8 mouse cellular contexts compared by ENCODE assay signal in the genomic region with DNA sequence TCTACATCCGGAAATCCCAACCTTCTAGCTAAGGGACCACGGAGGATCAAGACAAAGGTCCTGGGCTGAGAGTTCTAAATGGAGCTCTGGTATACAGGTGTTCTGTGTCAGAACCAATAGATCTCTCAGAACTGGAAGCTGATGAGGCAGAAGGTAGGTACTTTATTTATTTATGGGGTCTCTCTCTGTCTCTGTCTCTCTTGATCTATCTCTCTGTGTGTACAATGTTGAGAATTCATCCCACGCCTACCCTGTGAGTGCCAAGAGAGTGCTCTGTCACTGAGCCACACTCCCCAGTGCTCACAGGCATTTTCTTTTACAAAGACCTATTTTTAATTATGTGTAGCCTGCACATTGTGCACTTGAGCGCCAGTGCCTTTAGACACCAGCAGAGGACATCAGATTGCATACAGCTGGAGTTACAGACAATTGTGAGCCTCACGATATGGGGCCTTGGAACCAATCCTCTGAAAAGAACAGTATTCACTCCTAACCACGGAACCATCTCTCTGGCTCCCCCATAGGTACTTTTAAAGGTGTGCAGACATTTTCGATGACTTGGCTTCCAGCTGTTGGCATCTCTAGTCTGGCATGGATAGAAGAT. TPM values are rescaled to one million over a fixed set of nuclear protein-coding genes. Genes with fewer than 3 reads are reported as not detected.
DNase-seq lines count a peak whose midpoint lies in the region; ATAC-seq and TF ChIP-seq lines count a peak whose summit lies in the region.

A gene (minus strand): TSS at position 51 of the 604 bp plus-strand sequence.

- no peak within 1 kb of the TSS for H3K27ac ChIP-seq in thymus, adult 2 months (ENCODE audit: control insufficient read depth, insufficient read depth, low read length)
- H3K27ac ChIP-seq in limb, embryonic 13.5 days, result no peak within 1 kb of the TSS
- H3K27ac ChIP-seq in stomach, embryonic 14.5 days (ENCODE audit: low read length), result no peak within 1 kb of the TSS

- no peak within 1 kb of the TSS for H3K9ac ChIP-seq in limb, embryonic 13.5 days
- H3K9ac ChIP-seq in stomach, embryonic 14.5 days (replicated peaks; ENCODE audit: low read depth, low read length), result no peak within 1 kb of the TSS

- no peaks in the 10 kb centered on the region for H3K36me3 ChIP-seq in thymus, adult 2 months (ENCODE audit: control insufficient read depth, insufficient read depth, low read length)
- H3K36me3 ChIP-seq in erythroblast, embryonic 14.5 days (ENCODE audit: control insufficient read depth), result peaks cover 2% of the 10 kb centered on the region; the same call in 1 of the 2 replicates
- no peaks in the 10 kb centered on the region for H3K36me3 ChIP-seq in limb, embryonic 13.5 days
- H3K36me3 ChIP-seq in stomach, embryonic 14.5 days (ENCODE audit: control insufficient read depth, insufficient read depth, low read length), result no peaks in the 10 kb centered on the region

- TF ChIP-seq CTCF in thymus, adult 2 months (IDR thresholded peaks at IDR 0.05; ENCODE audit: borderline replicate concordance, control insufficient read depth, extremely low read depth, insufficient read depth, low read length, poor library complexity), result no peak

- intact Hi-C loops in heart, postnatal 25 days (cut with DNase I), result no loop called here

- H3K9me3 ChIP-seq in erythroblast, embryonic 14.5 days (ENCODE audit: control insufficient read depth, low read length), result no peaks in the 10 kb centered on the region
- H3K9me3 ChIP-seq in limb, embryonic 13.5 days, result no peaks in the 10 kb centered on the region
- no peaks in the 10 kb centered on the region for H3K9me3 ChIP-seq in stomach, embryonic 14.5 days (ENCODE audit: control insufficient read depth, low read depth, low read length)

- DNase-seq in thymus, adult 2 months, result no peak
- no peak for DNase-seq in thymus, adult 18-20 months
- DNase-seq in heart, postnatal 25 days (ENCODE audit: low spot score), result no peak
- DNase-seq in cerebellum, postnatal 14 days, result no peak
- DNase-seq in urinary bladder, postnatal 10 days (ENCODE audit: low spot score), result no peak

- no peak within 1 kb of the TSS for H3K4me3 ChIP-seq in thymus, adult 2 months (ENCODE audit: control insufficient read depth, insufficient read depth, low read length)
- H3K4me3 ChIP-seq in erythroblast, embryonic 14.5 days (replicated peaks), result no peak within 1 kb of the TSS
- no peak within 1 kb of the TSS for H3K4me3 ChIP-seq in limb, embryonic 13.5 days
- no peak within 1 kb of the TSS for H3K4me3 ChIP-seq in stomach, embryonic 14.5 days (ENCODE audit: low read depth, low read length)

- no peaks in the 10 kb centered on the region for H3K27me3 ChIP-seq in thymus, adult 2 months (ENCODE audit: control insufficient read depth, insufficient read depth, low read length)
- H3K27me3 ChIP-seq in erythroblast, embryonic 14.5 days (ENCODE audit: control insufficient read depth), result no peaks in the 10 kb centered on the region
- no peaks in the 10 kb centered on the region for H3K27me3 ChIP-seq in limb, embryonic 13.5 days
- no peaks in the 10 kb centered on the region for H3K27me3 ChIP-seq in stomach, embryonic 14.5 days (ENCODE audit: control insufficient read depth, insufficient read depth, low read length)

- 70% methylated on average over 7 of the region's 7 CpGs for WGBS in thymus, adult 2 months
- WGBS in limb, embryonic 13.5 days, result 68% methylated on average over 7 of the region's 7 CpGs
- 68% methylated on average over 7 of the region's 7 CpGs for WGBS in stomach, embryonic 14.5 days

- ATAC-seq in limb, embryonic 13.5 days (ENCODE audit: low FRiP score, low read depth), result no peak
- ATAC-seq in stomach, embryonic 14.5 days (ENCODE audit: insufficient number of reproducible peaks, insufficient read depth, low FRiP score, low read depth), result no peak

- no peak for TF ChIP-seq POLR2A in thymus, adult 2 months (IDR thresholded peaks at IDR 0.05; ENCODE audit: control insufficient read depth, extremely low read depth, insufficient read depth, low read length, poor library complexity)

- H3K4me2 ChIP-seq in limb, embryonic 13.5 days (replicated peaks), result no peak within 1 kb of the TSS
- no peak within 1 kb of the TSS for H3K4me2 ChIP-seq in stomach, embryonic 14.5 days (replicated peaks; ENCODE audit: low read depth, low read length)

- H3K4me1 ChIP-seq in thymus, adult 2 months (replicated peaks; ENCODE audit: control insufficient read depth, insufficient read depth, low read length), result peaks cover 6% of the 10 kb centered on the region
- H3K4me1 ChIP-seq in erythroblast, embryonic 14.5 days (ENCODE audit: control insufficient read depth), result peaks cover 54% of the 10 kb centered on the region
- no peaks in the 10 kb centered on the region for H3K4me1 ChIP-seq in limb, embryonic 13.5 days
- no peaks in the 10 kb centered on the region for H3K4me1 ChIP-seq in stomach, embryonic 14.5 days (ENCODE audit: control insufficient read depth, insufficient read depth, low read length)

RNA-seq across cellular contexts. Expression of the gene that starts here (rescaled TPM):
- 58.1 and 60.5 TPM in 2 replicates for polyA plus RNA-seq in thymus, adult 2 months (2012; rRNA removed)
- polyA plus RNA-seq in erythroblast, embryonic 14.5 days (2012), result 117 and 146 TPM in 2 replicates
- total RNA-seq in heart, postnatal 25 days (2021), result 100 to 1,000 TPM; 111 to 131 TPM
- 188 and 194 TPM in 2 replicates for polyA plus RNA-seq in limb, embryonic 13.5 days (2015; fragmentation: Nextera tagmentation; extraction: Ambion mirVana)
- polyA plus RNA-seq in stomach, embryonic 14.5 days (2014; fragmentation: Nextera tagmentation; extraction: Ambion mirVana), result 184 and 191 TPM in 2 replicates
